Mouse (Mus musculus) layer of hippocampus, adult 18-20 months (tissue): ENCODE measurements at regions not wholly inside any gene's neighbourhood (a gene's known extent, or its start where the extent isn't known, plus 50 kb on each side); places are given as distances from the start of the nearest gene placed in this dataset.

Source experiments
- DNase-seq, 2 experiments: peaks; one replicate each; pipeline ENCODE4 v3.0.0; 2022; ENCODE audit warnings: low spot score in 2 of 2

DNA sequence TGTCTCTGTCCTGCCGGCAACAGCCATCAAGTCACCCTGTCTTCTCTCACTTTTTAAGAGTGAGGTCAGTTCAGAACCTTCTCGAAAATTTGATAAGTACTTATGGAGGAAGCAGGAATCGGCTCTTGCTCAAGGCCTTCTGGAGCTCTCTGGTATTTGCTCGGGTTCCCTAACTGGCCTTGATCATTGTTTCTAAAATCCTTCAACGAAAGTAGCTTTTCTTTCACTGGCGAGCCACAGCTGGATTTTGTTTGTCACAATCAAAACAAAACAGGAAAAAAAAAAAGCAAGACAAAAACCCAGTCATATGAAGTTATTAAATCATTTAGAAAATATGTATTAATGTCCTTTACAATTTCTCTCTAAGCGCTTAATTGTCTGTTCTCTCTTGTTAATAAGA, 156.6 kb upstream of the Tex13c2 start:
- no peak for DNase-seq

DNA sequence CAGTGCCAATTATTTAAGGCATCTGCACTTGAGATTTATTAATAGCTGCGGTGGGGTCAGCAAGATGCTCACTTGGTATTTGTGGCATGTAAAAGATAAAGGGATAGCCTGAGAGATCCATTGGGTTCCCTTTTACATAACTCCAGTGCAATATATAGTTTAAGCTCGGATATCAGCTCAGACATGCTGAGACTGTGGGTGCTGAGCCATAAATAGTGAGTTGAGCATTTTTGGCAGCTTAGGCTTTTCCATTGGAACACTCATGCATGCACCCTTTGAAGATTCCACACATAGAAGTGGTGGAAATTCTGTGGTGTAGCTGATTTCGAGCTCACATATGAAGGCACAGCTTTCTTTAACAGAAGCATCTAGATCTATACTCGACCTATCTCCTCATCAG, 155.9 kb upstream of the Tex13c2 start:
- peak in 1 of 2 experiments; percentile 7 for DNase-seq

DNA sequence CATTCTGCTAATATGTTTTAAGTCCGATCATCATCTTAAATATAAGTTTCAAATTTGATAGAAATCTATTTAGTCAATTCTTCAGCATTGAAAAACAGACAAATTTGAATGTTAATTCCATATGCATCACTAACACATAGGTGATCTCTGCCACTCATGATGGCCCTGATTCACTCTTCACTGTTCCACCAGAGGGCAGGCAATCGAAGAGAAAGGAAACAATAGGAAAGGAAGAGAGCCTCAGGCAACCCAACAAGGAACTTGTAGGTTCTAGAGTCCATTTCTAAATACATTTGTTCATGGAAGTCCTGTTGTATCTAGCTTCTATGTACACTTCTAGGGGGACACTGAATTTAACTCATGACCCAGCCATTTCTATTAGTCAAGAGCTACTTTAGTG, 154.7 kb upstream of the Tex13c2 start:
- no peak for DNase-seq

DNA sequence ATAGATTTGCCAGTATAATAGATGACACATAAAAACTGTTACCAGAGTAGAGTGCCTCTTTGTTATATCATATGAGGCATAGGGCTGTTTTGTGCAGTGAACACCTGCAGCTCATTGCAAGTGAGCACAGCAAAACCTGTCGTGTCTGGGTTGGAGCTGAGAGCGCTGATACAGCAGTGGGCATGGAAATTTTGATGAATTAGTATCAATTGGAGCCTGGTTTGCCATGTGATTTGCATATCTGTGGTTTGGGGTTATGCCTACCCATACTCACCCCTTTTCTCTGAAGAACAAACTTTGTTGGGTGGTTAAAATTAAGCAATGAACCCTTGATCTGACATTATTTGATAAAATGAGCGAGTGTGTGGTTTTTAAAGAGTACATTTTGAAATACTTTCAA, 152.7 kb upstream of the Tex13c2 start:
- no peak for DNase-seq

DNA sequence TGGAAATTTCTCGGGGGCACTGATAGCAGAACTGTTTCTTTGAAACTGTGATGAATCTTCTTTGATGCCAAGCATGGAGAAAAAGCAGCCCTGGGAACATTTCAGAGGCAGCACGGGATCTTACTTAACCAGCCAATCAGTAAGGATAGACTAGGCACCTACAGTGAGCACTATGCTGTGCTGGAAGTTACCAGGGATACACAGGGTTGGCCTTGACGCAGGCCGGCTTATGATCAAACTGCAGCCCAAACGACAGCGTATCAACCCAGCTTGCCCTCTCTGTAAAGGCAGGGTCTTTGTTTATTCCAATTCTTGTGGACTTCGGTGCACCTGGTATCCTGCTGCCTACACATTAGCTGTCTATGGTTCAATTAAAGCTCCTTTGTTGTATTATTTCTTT, 147.1 kb upstream of the Tex13c2 start:
- DNase-seq, result no peak

DNA sequence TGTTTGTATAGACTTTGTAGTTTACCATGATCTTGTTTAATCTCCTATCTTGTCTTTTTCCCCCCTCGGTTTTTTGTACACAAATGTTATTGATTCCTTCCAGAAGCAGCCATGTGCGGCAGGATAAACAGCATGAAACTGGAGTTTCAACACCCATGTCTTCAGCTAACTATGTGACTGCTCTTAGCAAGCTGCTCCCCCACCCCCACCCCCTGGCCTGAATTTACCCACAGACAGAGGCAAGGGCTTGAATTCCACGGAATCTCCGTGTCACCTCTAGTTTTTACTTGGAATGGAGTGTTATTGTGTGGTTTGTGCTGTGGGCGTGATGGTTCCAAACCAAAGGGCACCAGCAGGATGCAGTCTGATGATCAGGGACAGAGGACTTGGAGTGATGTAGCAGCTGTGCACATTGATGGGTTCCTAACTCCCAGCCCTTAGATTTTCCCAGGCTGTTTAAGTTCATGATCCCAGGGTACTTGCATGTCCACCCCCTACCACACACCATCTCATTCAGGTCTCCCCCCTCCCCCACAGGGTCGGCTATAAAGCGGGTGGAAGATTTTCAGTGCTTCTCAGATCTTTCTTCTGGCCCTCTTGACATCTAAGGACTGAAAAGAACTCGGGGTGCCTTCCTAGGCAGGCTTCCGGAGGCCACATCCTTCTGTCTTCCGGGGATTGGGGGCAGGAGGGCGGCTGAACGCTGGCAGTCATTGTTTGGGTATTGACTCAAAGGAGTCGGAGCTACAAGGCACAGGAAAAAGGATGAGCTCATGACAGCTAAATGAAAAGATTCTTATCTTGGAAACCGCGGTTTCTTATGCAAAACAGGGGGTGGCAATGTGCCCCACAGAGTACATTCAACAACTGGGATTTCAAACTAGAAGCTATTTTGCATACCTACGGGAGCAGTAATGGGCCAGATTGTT, 146.3 kb upstream of the Tex13c2 start:
- DNase-seq, result peak in 1 of 2 experiments; percentile 13

DNA sequence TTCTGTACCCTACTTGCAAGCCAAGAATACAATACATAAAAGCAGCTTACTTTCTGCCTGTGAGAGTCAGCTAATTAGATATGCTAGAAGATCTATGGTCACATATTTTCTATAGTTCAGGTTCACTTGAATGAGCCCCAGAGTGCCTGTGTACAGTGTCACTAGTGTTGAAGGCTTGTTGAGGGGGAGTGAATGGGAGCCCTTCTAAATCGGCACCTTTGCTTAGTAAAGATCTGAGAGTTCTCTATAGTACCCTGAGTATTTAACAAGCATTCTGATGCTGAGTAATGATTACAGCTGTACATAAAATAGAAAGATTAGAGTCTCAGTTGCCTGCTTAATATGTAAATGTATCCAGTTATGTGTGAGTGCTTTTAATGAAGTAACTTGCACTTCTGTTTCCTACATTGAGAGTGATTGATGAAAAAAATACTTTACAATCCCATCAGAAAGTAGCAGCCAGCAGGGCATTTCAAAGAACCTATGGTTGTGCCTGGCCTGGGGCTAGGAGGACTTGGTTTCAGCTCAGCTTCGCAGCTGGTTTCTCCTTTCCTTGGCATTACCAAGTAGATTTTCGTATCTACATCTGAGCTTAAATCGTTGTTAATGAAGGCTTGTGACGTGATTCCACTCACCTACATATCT, 136.8 kb upstream of the Tex13c2 start:
- DNase-seq, result no peak

DNA sequence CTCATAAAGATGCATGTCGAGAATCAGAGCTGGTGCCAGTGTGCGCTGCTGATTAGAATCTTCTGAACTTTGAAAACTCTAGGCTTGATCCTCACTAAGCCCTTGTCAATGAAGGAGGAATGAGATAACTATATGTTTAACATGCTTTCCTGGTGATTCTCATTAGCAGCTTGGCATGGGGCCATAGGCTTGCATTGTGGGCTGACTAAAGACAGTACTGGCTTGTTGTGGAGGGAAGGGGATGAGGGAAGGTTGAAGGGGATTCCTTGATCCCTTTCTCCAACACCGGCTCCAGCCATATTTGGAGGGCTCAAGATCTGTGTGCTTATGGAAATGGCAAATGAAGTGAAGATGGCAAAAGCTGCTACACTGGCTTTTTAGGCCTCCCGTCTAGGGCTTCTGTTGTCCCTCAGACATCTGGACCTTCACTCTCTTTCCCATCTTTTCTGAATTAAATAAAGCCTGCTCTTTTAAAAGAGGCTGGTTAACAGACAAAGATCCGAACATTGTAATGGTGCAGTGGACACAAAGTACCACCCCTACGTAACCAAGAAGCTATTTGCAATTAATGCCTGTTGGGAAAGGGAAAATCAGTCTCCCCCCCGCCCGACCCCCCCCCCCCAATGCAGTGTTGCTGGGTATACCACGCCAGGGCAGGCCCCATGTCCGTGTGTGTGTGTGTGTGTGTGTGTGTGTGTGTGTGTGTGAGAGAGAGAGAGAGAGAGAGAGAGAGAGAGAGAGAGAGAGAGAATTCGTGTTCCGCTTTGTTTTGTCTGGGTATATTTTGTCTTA, 129.9 kb upstream of the Tex13c2 start:
- DNase-seq, result no peak

DNA sequence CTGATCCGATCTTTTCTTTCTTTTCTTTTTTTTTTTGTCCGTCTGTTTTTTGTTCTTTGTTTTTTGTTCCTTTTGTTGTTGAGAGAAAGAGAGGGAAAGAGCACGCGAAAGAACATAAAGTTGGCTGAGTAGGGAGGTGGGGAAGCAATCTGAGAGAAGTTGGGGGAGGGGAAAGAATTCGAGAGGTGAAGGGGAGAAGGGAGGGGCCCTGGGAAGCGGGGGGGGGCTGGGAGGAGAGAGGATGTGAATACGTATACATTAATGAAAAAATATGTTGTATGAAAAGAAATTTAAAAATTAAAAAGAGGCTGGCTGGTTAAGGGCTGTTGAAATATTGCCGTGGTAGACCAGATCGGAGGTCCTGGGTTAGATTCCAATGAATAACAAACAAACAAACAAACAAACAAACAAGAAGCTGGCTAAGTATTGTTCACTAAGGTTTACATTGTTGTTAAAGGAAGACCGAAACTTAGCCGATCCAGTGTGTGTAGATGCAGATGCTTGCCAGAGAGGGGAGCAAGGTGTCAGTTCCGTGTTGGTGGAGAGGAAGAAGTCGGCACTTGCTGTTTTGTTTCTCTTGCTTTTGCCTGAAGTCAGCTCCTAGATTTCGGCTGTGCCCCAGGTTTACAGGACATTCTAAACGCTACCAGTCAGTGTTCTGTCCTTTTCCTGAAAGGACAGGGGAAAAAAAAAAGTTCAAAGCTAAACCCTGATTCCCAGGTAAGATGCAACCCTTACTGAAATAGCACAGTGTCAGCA, 129.1 kb upstream of the Tex13c2 start:
- no peak for DNase-seq

DNA sequence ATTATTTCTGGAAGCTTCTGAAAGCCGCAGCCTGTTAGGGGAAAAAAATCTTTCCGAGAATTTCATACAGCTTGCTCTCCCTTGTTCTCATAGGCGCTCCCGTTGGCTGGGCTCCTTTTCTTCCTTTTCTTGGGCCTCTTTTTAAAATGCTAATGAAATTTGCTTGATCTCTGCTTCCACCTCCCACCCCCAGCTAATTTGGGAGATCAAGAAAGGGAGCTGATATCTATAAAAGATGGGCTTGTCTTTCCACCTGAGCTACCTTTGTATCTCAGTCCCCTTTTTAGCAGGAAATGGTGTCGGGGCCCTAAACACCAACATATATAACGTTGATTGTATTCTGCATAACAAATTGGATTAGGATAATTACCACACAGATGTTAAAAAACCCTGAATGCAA, 128.5 kb upstream of the Tex13c2 start:
- DNase-seq, result no peak

DNA sequence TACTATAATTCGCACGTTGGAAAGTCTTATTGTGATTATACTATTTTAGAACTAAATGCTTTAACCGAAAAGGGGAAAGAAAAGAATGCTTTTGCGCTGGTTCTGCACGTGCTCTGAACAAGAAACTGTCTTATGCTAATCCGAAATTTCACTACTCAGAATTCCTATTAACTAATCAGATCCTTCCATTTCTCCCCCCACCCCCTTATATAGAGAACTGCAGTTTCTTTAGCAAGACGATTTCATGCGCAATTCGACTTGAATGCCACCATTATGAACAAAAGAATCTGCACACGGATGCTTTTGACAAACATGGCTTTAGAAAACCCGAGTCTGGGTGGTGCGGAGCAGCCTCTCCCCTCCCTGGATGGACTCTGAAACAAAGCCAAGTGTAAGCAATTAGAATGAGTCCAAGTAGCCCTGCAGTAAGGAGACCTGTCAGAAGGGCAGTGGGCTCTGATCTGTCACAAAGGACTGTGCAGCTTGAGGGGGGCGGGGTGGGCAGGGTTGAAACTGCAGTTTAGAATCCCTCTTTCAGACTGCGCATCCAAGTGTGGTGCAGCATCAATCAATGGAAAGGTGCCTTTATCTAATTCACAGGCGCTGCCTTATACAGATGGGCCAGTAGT, 128.0 kb upstream of the Tex13c2 start:
- DNase-seq, result no peak

DNA sequence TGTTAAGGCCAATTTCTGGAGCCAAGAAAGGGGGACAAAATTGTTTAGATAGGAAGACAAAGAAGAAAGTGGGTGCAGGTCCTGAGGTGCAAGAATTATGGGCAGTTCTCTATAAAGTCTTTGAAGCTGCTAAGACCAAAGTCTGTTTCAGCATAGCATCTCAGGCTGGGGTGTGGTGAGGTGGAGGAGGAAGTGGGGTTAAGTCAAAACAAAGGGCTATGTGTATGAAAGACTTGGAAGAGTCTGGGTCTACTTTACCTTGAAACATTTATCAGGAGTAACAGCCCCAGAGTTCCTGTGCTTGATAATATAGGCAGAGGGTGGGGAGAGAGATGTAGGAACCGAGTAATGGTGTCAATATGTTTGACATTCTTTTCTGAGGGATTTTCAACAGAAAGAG, 125.4 kb upstream of the Tex13c2 start:
- no peak for DNase-seq

DNA sequence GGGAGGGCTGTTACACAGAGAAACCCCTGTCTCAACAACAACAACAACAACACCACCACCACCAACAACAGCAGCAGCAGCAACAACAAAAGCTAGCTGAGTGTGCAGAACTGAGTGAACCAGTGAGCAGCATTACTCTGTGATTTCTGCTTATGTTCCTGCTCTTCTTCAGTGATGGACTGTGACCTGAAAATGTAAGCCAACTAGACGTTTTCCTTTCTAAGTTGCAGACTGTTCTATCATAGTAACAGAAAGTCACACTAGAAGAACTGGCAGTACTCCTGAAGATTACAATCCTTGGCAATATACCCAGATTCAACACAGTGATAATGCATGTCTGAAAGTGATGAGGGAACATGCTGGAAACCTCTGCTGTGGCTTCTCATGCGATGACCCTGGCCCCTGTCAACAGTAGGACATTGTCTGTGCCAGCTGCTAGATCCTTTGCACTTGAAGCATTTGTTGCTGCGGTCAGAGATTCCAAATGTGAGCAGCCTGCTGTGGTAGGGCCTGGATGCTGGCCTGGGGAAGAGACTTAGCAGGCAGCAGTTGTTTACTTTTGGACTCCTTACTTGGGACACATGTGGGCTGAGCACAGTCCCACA, 115.6 kb upstream of the Tex13c2 start:
- DNase-seq, result peak in 1 of 2 experiments; percentile 11

DNA sequence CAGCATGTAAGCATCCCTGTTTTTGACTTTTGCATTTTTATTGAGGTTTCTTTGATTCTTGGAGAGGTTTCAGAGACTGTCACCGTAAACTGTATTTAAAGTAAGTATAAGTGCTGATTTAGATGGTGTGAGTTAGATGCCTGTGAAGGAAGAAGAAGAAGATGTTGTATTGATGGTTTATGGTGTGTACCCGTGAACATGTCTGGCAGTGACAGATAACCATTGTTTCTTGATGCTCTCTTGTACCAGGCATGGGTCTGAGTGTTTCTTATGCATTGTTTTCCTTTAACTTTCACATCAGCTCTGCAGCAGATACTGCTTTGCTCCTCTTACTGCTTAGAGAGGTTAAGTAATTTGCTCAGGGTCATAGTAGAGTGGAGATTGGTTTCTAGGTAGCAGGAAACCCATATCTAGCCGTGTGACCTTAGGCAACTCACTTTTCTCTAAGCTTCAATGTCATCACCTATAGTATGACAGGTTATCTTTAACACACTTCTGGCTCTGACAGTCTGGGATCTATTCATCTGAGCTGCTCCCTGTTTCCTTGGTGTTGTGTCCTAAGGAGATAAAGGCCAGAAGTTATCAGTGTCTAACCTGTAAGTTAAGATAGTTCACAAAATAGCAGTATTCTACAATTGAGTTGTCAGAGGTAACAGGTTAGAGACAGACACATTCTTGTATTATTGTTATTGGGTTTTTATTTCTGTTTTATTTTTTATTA, 95.5 kb upstream of the Tex13c2 start:
- DNase-seq, result no peak

DNA sequence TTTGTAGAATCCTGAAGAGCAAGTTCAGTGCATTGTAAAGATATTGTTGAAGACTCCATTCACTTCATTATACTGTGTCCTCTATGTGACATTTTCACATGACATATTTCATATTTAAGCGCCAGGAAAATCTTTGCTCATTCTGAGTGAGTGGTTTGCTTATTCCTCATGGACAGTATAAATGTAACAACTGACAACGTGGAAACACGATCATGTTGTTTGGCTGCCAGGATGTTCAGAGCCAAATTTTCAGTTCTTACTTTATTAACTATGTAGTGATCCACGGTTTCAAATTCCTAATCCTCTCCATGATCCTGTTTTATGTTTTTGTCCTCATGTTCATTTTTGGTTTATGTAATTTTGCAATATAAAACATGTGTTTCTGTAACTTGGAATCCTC, 93.0 kb upstream of the Tex13c2 start:
- DNase-seq, result no peak

DNA sequence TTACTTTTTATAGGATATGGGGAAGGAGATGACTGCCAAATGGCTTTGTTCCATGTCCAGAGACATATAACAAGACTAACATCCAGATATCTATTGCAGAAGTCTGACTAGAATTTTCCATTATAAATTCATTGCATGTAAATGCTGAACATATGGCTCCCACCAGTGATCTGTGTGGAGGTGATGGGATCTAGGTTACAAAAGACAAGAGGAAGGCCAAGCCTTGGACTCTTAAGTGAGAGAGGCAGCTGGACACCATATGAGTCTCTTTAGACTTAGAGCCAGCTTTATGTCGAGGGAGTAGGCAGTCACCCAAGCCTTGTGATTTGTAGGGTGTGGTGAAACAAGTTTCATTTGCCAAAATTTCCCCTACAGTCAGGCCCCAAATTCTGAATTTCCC, 90.7 kb upstream of the Tex13c2 start:
- no peak for DNase-seq

DNA sequence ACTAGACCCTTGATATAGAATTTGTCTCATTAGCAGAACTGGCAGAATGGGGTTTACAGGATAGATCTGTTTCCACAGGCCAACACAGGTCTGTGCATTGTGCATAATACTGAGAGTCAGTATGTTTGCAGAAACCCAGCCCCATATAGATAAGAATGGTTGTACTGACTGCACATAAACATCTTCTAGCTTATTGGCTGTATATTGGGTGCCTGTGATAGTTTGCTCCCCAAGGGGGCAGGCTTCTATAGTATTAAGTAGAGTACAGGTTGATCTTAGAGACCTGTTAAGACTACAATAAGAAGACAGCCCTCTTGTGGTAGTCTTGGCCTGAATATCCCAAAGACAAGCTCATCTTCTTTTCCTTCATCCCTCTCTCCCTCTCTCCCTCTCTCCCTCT, 90.1 kb upstream of the Tex13c2 start:
- no peak for DNase-seq

DNA sequence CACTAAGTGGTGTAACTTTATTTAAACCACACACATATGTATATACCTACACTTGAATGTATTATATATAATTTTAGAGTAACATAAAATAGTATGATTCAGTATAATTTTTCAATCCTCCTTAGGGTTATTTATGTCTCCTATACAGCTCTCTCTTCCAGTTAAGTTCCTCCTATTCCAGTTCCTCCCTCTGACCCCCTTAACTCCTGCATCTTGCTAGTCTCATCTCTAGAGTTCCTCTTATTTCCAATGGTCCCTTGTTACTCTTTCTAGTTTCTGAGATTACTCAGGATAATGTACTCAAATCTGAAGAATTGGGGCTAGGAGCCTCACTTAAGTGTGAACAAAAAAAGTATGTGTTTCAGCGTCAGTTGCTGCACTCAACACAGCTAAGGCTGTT, 88.4 kb upstream of the Tex13c2 start:
- DNase-seq, result no peak

DNA sequence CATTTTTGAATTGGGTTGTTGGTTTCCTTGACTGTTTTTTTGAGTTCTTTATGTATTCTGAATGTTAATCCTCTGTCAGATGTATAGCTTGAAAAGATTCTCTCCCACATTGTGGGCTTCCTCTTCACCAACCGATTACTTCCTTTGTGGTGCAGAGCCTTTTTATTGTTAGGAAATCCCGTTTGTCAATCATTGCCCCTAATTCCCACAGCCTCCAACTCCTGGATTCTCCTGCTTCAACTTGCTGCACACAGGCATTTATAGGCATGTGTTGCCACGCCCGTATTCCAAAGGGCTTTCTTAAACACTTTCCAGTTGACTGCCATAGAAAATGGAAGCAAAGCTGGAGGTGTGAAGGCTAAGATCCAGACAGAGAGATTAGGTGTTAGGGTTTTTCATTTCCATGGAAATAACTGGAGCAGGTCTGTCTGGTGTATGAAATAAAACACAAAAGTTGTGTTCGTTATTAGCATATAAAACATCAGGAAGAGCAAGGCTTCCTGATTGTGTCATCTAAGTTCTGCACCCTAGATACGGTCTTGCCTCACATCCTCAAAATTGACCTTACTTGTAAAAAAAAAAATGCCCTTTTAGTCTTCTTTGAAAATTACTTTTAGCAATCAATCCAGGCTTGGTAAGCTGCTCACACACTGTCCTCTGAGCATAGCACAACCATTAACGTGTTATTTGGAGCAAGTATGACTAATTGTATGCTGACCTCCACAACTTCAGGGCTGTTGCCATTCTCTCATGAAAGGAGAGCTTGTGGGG, 87.7 kb upstream of the Tex13c2 start:
- DNase-seq, result no peak
